Mouse (Mus musculus) cerebellum, adult 18-20 months (tissue): Measurements from ENCODE around the gene Nr1h3.

Experiments used
- DNase-seq, 2 experiments: peaks; one replicate each; pipeline ENCODE4 v3.0.0; 2021

Gene Nr1h3

DNA sequence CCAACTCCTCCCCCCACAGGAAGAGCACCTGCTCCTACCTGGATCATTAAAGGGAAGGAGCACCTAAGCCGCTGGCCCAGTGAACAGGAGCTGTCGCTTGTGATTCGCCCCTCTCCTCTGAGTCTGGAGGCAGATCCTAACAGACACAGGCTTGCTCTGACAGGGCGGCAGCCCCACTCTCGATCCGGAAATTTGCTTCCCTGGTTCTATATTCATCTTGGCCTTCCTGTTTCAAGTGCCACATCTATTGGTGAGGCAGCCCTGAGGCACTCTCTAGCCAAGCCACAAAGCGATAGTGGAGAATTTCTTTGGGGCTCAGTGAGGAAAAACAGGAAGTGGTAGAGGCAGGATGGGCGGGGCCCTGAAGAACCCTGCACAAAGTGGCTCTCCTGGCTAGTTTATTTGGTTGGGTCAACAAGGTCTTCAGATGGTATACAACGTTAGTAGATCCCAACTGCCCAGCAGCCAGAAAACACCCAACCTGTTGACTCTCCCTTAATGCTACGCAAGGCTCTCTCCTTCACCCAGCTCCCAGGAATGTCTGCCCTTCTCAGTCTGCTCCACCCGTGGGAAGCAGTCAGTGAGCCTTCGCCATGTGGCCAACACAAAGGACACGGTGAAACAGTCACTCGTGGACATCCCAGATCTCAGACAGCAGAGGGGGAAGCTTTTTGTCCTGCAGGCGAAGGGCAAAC, 18.8 kb downstream of the Nr1h3 start, which contains the start of gene Madd:
Gene Madd (minus strand): TSS at position 127 of the 695 bp plus-strand sequence.
- no peak for DNase-seq

DNA sequence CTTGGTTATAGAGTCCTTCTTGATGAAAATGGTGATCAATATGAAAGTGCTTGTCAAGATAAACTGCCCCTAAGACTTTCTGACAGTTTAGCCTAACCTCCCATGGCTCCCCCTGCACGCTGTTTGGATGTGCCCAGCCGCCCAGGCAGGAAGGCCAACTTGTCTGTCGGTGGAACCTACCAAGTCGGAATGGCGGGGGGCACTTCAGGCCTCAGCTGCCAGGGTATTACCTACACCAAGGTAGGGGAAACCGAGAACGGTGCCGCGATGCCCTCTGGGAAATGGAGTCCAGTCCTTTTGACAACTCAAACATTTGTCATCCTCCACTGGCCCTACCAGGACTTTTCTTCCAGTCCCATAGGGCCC, 19.5 kb downstream of the Nr1h3 start:
- DNase-seq = peak; percentile 98 to 100

DNA sequence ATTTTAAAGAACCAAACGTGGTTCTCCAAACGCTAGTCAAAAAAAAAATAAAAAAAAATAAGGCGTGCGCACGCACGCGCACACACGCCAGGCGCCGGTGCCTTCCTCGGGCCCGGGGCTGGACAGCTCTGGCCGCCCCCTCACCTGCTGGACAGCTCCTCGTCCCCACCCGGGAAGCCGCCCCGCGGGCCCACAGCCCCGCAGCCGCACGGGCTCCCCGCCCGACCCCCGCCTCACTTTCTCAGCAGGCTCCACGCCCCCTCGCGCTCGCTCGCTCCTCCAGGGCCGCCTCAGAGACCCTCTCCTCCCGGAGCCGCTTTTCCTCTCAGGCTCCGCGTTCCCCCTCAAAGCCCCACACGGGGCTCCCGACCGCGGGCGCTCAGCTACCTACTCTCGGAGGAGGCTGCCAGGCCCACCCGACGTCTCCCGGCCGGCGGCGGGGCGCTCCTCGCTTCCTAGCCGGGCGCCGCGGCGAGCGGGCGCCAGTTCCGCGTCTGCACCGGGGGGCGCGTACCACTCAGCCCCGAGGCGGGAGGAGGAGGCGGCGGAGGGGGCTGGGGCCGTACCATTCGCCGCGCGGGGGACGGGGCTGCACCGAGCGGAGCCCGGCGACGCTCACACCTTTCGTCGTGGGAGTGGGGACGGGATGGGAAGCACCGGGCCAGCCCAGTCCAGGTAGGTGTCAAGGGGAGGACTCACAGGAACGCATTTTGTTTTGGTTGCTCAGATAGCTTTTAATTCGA, 20.1 kb downstream of the Nr1h3 start:
- DNase-seq = peak; percentile 91 to 93

DNA sequence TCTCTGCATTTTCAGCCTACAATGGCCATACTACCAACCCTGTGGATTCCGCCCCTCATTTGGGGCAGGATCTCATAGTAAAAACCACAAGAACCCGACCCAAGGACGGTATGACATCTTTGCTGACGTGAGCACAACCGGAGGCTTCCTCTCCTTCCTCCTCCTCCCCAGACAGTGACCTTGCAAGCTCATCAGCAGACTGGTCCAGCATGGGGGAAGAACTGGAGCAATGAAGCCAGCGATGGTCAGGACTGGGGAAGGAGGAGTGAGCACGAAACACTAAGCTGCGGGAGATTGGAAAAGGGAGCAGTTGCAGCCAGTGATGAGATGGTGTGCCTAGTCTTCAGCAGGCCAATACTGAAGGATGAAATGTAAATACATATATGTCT, 20.6 kb downstream of the Nr1h3 start:
- DNase-seq = peak; percentile 67 to 71

DNA sequence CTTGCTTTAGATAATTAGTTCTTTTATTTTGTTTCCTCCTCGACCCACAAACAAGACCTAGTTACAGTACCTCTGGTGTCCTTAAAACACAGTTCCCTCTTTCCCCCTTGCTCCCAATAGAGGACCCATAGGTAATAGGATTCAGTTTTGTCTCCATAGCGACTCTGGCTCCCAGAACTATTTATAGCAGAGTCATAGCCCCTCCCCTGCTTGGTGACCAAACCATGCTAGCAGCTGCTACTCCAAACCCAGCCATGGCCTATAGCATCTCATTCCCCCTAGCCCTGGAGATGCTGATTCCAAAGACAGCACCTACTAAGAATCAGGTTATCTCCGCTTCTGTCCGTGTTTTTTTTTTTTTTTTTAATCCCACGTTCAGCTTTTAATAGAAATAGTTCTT, 21.9 kb downstream of the Nr1h3 start:
- DNase-seq = peak; percentile 51 to 71

DNA sequence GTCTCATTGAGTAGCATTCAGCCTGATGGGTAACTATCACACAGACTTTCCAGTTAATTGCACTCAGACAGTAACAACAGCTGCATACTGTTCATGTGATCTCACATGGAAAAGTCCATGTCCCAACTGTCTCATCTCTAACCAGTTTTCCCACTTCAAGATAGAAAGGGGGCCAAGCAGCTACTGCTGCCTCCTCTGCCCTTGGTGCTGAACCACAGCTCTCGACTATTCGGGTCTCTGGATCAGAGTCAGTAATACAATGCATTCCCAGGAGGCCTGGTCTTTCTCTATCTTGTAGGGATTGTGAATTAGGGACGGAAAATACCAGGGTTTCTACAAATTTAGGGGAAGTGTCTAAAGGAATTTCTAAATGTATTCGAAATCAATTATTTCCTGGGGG, 22.8 kb downstream of the Nr1h3 start:
- DNase-seq = no peak

DNA sequence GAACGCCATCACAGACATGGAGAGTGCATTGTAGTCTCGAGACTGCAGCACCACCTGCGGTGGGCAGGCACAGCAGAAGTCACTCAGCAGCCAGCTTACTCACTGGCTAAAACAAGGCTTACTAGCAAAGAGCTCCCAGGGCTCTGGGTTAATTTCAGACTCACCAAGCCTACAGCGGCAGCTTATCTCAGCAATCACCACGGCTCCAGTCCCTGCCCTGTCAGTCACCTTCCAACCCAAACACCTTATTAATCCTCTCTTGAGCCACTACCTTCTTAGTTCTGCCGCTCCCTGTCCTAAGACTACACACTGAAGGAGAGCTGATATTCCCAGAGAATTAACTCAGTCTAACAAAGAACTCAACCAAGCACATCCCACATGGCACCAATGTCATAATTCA, 26.4 kb downstream of the Nr1h3 start:
- no peak for DNase-seq

DNA sequence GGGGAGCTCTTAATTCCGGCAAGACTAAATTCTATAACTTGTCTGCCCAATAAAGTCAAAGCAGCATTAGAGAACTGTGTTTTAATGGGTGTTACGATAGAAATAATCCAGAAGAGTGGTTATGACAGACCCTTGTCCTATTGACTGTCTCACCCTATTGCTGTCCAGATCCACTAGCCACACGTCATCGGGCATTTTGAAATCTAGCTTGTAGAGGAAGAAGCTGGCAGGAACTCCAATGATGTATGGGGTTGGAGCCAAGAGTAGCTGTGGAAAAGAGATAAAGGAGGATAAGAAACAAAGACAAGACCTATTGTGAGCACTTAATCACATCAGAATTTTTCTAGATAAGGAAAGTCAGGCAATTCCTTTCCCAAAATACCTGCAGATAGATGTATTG, 27.1 kb downstream of the Nr1h3 start:
- DNase-seq = no peak

DNA sequence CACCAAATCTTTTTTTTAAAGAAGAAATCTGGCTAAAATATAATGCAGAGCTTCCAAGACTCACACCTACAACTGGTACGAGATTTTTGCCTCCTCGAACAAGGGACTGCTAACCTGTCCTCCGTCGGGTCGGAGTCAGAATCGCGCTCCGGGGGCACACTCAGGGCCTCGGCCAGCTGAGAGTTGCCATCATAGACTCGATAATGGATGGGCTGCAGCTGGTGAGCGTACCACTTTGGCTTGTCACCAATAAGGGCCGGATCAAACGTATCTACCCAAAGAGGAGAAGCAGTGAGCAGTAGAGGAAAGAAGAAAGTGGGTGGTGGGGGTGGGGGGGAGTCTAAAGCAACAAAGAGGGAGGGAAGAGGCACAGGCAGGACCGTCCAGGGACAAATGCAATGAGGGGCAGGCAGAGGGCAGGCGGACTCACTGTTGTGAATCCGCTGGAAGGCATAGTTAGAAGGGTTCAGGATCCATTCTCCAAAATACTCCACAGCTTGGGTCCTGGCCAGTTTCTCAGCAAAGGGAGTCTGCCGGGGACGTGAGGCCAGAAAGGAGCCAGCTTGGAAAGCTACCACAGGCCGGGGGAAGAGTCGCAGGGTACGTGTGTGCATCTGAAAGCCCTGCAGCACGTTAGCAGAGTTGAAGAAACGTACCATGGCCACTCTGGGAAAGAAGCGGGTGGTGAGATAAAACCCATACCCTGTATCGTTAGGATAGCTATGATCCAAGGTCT, 32.9 kb downstream of the Nr1h3 start:
- DNase-seq = peak in 1 of 2 experiments; percentile 41

DNA sequence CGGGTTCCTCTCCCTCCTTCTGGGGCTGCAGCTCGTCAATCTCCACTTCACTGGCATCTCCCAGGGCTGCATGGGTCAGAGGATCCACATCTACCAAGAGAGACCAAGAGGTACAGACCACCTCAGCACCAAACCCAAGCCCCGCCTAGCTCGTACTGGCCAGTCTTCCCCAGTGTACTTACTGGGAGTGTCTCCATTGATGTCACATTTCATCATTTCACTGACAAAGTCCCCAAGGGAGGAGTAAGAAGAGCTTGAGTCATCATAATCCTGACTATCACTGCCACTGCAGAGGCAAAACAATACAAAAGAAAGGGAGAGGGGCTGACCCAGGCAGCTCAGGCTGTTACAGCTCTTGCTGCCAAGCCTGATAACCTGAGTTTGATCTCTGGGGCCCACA, 35.0 kb downstream of the Nr1h3 start:
- DNase-seq = no peak

DNA sequence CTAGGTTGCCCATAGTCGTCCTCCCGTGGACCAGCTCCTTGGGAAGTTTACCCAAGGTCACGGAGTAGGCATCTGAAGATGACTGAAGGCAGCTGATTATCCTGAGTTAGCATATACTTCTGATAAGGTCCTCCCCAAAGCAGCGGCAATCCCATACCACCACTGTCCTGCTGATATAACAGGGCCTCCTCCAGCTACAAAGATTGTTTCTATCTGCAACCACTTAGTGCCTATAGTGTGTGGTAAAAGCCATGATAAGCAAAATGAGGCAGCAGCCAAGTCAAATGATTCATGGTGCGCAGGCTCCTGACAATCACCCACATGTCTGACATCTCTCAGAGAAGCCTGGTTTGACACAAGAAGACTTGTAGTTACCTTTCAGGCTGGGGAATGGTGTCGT, 37.6 kb downstream of the Nr1h3 start:
- no peak for DNase-seq

DNA sequence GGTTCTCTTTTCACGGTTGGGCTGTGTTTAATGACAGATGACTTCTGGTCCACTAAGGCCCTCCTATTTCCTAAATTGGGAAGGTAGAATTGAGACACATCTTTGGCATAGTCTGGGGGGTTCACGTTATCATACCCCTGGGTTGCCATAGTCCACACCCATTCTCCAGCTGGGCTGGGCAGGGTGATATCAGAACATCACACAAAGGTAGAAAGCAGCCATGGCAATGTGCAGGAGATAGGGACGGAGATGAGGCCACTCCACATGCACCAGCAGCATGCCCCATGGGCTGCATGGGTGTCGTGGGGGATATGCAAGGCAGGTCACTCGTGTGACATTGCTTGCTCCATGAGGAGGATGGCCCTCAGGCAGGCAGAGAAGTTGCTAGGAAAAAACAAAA, 39.1 kb downstream of the Nr1h3 start:
- DNase-seq = no peak

DNA sequence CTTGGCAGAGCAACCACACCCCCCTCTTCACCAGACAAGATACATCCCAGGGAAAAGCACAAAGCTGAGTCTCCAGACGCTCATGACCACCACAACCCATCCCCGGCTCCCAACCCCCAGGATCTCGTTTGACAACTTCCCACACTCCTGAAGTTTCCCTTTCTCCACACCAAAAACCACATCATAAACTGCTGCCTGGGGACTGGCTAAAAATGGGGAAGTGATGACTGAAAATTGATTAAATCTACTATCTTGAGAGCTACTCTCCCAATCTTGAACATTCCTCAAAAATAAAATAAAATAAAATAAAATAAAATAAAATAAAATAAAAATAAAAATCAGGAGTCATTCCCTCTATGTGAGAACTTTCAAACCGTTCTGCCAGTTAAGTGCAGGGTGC, 39.7 kb downstream of the Nr1h3 start:
- no peak for DNase-seq

DNA sequence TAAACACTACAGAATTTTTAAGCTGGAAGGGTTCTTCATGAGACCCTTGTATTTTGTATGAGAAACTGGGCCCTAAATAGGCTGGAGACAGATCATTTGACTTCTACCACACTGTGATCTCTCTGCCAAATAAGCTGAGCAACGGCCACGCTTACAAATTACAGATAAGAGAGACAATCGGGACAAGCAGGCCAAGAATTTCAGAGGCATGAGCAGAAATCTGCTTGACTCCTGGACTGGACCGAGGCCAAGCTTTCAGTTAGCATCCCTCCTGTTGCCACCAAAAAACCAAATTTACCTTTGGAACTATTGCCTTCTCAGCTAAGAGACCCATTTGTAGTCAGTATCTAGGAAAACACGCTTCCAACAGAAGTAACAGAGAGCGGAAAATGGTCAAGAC, 42.0 kb downstream of the Nr1h3 start:
- DNase-seq = no peak

DNA sequence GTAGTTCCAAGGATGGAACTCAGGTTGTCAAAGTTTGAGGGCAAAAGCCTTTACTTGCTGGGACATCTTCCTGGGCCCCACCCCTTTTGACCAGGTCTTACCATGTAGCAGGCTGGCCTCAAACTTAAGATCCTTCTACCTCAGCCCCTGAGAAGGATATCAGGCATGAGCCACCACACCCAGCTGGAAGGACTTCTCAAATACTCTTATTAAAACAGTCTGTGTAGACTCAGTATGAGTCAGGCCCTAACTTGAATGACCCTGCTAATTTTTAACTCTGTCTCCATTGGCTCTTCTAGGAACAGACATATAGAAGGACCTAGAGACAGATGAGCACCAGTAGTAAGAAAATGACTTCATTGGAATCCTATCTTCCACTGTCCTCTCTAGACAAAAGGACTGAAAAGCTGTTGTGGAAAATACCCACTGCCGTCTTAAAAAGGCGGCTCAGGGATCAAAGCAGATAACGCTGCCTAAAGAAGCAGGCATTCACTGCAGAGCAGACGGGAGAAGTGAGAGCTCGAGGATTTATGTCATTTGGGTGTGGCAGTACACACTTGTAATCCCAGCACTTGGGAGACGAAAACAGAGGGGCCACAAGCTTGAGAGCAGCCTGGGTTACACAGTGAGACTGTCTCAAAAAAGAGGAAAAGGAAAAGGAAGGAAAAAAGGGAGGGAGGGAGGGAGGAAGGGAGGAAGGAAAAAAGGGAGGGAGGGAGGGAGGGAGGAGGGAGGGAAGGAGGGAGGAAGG, 45.5 kb downstream of the Nr1h3 start:
- no peak for DNase-seq

DNA sequence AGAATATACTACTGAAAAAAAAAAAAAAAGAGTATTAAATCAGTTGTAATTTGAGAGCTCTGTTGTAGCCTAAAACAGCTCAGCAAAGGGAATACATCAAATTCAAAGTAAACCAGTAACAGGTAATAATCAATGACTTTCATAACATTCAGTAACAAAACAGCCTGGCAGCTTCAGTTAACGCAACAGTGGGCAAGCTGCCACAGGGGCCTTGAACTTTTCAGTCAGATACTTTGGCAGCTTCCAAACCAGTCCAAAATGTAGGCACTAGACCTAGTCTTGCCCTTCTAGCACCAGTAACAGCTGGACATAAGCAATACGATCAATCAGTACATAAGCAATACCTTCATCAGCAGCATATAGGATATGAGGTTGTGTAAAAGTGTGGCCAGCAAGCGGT, 48.5 kb downstream of the Nr1h3 start:
- no peak for DNase-seq

DNA sequence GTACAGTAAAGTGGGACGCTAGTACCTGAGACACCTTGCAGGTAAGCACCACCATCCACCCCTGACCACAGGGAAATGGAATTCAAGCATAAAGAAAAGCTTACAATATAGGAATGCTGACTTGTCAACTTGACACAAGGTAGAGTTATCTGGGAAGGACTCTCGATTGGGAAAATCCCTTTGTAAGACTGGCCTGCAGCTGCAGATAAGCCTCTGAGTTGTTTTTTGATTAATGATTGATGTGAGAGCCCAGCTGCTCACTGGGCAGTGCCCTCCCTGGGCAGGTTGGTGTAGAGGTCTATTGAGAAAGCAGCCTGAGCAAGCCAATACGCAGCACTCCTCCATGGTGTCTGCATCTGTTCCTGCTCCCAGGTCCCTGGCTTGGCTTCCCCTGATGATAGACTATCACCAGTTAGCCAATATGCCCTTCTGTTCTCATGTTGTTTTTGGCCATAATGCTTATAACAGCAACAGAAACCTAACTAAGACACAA, 49.7 kb downstream of the Nr1h3 start:
- DNase-seq = no peak

DNA sequence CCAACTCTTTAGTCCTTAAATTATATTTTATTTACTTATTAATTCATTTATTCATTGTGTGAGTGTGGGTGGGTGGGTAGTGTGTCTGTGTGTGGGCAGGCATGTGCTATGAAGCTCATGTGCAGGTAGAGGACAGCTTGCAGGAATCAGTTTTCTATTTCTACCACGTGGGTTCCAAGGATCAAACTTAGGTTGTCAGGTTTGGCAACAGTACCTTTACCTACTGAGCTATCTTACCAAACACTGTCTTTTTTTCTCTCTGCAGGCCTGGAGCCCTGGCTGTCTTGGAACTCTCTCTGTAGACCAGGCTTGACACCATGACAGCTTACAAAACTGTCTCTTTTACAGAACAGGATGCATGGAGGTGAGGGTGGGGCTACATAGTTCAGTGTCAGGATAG, 51.3 kb downstream of the Nr1h3 start:
- no peak for DNase-seq

DNA sequence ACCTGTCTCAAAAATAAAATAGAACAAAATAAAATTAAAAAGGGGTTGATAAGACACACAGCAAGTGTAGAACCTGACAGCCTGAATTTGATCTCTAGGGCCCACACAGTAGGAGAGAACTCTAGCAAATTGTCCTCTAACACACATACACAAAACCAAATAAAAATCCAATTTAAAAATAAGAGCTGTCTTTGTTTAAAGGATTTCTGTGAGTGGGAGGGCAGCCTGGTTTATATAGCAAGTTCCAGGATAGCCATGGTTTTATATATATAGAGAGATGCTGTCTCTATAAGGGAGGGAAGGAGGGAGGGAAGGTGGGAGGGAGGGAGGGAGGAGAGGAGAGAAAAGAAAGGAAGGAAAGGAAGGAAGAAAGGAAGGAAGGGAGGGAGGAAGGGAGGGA, 54.5 kb downstream of the Nr1h3 start:
- DNase-seq = no peak

DNA sequence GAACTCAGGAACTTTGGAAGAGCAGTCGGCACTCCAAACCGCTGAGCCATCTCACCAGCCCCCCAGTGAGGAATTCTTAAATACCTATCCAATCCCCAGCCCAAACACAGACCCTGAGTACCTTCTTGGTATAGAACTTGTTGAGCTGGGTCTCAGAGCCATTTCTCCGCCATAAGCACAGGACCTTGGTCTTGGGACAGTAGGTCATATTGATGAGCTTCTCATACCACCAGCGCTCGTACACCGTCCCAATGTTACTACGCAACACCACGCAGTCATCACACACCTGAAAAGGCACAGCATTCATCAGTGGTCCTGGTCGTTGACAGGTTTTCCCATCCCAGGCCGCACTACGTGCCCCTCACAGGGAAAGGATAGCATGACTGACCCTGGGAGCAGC, 59.2 kb downstream of the Nr1h3 start:
- DNase-seq = no peak

DNA sequence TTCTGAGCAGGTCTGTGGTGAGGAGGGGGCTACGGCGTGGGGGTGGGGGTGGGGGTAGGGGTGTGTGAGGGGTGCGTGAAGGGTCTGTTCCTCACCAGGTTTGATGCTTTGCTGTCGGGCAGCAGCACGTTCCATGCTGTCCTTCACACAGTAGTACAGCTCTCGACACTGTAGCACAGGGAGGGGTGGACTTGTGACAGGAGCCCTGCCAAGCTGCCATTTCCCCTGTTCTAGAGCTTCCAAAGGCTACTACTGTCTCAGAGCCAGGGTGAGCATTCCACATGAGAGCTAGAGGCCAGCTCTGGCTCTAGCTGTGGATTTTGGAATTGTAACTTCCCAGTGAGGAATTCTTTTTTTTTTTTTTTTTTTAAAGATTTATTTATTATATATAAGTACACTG, 59.7 kb downstream of the Nr1h3 start:
- no peak for DNase-seq

DNA sequence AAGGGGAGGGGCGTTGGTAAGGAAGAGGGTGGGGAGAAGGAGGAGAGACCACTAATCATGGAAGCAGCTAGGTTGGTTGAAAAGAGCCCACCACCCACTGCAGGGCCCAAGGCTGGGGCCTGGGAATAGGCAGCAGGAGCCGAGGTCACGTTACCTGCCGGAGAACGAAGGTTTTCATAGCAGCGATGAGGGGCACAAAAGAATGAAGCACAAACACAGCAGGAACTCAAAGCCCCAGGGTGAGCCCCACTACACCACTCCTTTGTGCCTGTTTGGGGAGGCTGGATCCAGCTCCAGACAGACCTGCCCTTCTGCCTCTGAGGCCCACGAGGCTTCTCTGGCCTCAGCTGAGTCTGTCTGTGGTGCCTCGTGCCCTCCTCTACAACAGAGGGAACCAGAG, 62.9 kb downstream of the Nr1h3 start:
- DNase-seq = no peak

DNA sequence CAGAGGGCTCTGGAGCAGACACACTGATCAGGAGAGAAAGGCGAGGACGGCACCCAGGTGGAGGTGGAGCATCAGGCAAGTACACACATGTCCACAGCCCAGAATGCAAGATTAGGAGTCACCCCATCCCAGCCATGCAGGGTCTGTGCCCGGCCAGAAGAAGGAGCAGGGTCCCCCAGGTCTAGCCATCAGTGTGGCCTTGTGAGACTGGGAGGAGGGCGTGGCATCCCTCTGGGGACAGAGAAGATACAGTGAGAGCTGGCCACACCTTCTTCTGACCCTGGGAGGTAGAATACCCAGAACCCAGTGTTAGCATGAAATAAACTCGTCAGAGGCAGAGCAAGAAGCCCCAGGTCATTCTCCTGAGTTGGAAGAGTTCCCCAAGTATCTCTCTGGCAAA, 63.3 kb downstream of the Nr1h3 start:
- no peak for DNase-seq
